Mouse (Mus musculus) ES-Bruce4 (cell line): ENCODE results near the gene Mxra8. TPM values are rescaled to one million over a fixed set of nuclear protein-coding genes. Genes with fewer than 3 reads are reported as not detected.
A peak's percentile ranks its signal among the peaks of the same experiment; 100 is the strongest.

Experiments
- H3K27ac ChIP-seq: 2 replicates; pipeline ENCODE4 v1.5.1; 2012; ENCODE audit warnings: low read length, inconsistent platforms; ENCODE audit not compliant: insufficient read depth
- H3K27me3 ChIP-seq: 2 replicates; pipeline ENCODE4 v1.6.1; 2012; ENCODE audit warnings: mild to moderate bottlenecking, low read length, inconsistent platforms; ENCODE audit not compliant: control insufficient read depth, poor library complexity, insufficient read depth, severe bottlenecking
- H3K36me3 ChIP-seq: 2 replicates; pipeline ENCODE4 v1.6.1; 2012; ENCODE audit warnings: inconsistent platforms, mild to moderate bottlenecking, low read length, moderate library complexity; ENCODE audit not compliant: control insufficient read depth, poor library complexity, insufficient read depth, severe bottlenecking
- H3K4me1 ChIP-seq: one replicate; pipeline ENCODE4 v1.8.1; 2011; ENCODE audit warnings: low read length; ENCODE audit not compliant: control insufficient read depth, insufficient read depth
- H3K4me3 ChIP-seq: 2 replicates; pipeline ENCODE4 v1.5.1; 2011; ENCODE audit warnings: low read depth, mild to moderate bottlenecking, low read length
- H3K9ac ChIP-seq: 2 replicates; pipeline ENCODE4 v1.6.1; 2012; ENCODE audit warnings: low read depth, mild to moderate bottlenecking, inconsistent platforms; ENCODE audit not compliant: poor library complexity, severe bottlenecking
- H3K9me3 ChIP-seq: replicated peaks from 2 replicates; pipeline ENCODE4 v1.6.1; 2012; ENCODE audit warnings: mild to moderate bottlenecking, low read length, inconsistent platforms; ENCODE audit not compliant: control insufficient read depth, poor library complexity, insufficient read depth, severe bottlenecking
- CTCF ChIP-seq: IDR thresholded peaks from one replicate; pipeline ENCODE4 v1.8.1; 2011; ENCODE audit warnings: low read depth, low read length
- EP300 ChIP-seq: IDR thresholded peaks from 2 replicates; pipeline ENCODE4 v1.6.1; 2011; ENCODE audit warnings: low read depth, low read length; ENCODE audit not compliant: insufficient read depth
- POLR2A ChIP-seq: IDR thresholded peaks from one replicate; pipeline ENCODE4 v1.8.1; 2011; ENCODE audit warnings: low read length; ENCODE audit not compliant: insufficient read depth
- polyA plus RNA-seq: library from polyadenylated mRNA; stranded (reverse); fragments of >200 nt; gene quantifications from 2 replicates; pipeline ENCODE4 v1.2.4, GENCODE M21; 2011; ENCODE audit warnings: low read depth; ENCODE audit not compliant: missing spikeins, insufficient read depth, insufficient read length

The Mxra8 gene
- polyA plus RNA-seq, 1 experiment = 21.1 TPM

DNA sequence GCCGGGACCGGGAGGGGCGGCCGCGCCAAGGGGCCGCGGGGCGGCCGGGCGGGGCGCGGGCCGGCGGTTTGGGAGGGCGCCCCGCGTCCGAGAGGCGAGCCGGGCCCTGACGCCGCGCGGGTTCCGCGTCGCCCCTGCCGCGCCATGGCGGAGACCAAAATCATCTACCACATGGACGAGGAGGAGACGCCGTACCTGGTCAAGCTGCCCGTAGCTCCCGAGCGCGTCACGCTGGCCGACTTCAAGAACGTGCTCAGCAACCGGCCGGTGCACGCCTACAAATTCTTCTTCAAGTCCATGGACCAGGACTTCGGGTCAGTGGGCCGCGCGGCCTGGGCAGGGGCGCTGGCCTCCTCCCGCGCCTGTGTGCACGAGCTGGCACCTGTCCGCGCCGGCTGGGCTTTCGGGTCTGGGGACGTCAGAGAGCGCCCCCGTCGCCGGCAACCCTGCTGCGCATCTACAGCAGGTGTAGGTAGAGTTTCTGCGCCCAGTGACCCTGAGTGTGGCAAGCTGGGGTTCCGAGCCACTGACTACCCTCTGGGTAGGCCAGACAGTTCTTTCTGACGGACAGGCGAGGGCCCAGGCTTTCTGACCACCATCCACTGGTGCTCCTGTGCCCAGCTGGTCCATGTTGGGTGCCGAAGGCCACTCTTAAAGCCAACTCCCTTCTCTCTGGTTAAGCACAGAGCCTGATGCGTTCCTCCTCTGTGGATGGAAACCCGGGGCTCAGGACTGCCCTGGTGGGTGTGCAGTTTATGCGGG lies 8.3 kb downstream of the Mxra8 start:
- no peaks in the 10 kb centered on the region for H3K9me3 ChIP-seq
- H3K9ac ChIP-seq = peak overlapping the region; percentile 84
- H3K27me3 ChIP-seq = no peaks in the 10 kb centered on the region
- H3K4me3 ChIP-seq = peak overlapping the region; percentile 67
- H3K27ac ChIP-seq = no peak overlapping the region
- no peaks in the 10 kb centered on the region for H3K4me1 ChIP-seq
- TF ChIP-seq CTCF (no peak), POLR2A (no peak), EP300 (no peak)
- no peaks in the 10 kb centered on the region for H3K36me3 ChIP-seq

DNA sequence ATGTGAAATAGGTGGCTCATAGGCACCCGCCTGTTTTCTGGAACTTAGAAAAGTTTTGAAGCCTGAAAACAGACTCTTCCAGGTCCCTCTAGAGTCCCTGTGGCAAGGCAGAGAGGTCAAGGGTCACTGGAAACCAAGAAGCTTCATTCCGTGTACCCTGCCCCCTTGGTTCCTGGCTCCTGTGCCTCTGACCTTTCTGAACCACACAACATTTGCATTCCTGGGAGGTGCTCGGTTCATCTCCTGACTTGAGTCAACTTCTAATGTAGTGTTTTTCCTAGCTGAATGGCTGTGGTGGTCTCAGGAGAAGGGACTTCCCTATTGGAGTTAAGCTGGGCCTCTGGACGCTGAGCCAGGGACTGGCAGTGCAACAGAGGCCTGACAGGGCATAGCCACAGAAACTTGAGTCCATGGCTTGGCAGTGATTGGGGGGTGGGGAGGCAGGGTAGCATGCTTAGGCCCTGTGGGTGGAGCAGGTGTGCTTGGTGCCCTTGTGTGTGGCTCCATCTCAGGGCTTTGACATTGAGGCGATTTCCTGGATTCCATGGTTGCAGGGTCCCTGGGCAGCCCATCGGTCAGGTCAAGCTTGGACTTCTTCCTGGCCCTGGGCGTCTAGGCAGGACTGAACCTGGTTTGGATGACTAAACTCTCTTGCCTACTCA lies 9.1 kb downstream of the Mxra8 start:
- peak overlapping the region; percentile 67; the same call in 1 of the 2 replicates for H3K4me3 ChIP-seq
- no peaks in the 10 kb centered on the region for H3K4me1 ChIP-seq
- no peaks in the 10 kb centered on the region for H3K27me3 ChIP-seq
- H3K27ac ChIP-seq = no peak overlapping the region
- H3K9ac ChIP-seq = peak overlapping the region; percentile 84
- H3K9me3 ChIP-seq = no peaks in the 10 kb centered on the region
- TF ChIP-seq POLR2A (no peak), CTCF (no peak), EP300 (no peak)
- H3K36me3 ChIP-seq = no peaks in the 10 kb centered on the region

DNA sequence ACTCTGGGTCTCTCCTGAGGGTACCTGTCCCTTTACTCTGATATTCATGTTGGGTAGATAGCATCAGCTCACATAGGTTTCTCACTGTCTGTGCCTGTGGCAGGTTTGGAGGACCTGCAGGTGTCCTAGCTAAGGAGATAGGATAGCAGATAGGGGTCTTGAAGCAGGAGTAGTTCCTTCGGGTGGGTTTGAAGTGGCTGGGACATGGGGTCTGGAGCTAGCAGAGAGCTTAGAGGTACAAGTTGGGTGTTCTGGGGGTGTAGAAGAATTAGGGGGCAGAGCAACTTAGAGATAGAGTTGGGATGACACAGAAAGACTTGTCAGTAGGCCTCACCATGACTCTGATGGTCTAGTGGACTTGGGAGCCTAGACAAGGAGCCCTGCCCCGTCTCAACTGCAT lies 9.9 kb downstream of the Mxra8 start:
- Histone ChIP-seq H3K4me3 (no peak overlapping the region), H3K9ac (no peak overlapping the region)
- TF ChIP-seq POLR2A (no peak), CTCF (no peak), EP300 (no peak)

DNA sequence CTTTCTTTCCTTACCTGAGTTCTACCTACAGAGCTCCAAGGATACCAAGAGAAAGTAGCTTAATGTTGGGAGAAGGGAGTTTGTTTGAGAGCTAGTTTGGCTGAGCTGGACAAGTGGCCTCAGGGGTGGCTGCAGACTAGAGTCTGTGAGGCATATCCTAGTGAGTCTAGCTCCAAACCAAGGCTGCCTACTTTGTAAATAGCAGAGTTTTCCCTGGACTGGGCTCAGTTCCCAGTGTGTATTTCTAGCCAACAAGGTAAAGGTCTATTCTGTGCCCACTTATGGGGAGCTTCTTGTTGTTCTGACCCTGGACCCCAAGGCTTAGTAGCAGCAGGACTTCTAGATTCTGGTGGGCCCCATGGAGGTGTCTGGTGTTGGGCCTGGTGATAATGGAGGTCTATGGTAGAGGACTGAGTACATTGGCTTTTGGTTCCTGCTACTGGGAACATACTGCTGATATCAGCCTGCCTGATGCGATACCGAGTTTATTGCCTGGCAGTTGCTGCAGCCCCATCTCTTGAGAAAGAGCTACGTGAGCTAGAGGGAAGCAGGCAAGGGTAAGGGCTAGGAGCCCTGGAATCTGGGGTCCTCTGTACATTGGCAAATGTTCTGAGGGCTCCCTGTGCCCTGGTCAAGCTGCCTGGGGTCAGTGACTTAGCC lies 10.4 kb downstream of the Mxra8 start:
- H3K9me3 ChIP-seq = no peaks in the 10 kb centered on the region
- TF ChIP-seq EP300 (no peak), POLR2A (no peak), CTCF (no peak)
- no peak overlapping the region for H3K9ac ChIP-seq
- no peaks in the 10 kb centered on the region for H3K27me3 ChIP-seq
- H3K36me3 ChIP-seq = no peaks in the 10 kb centered on the region
- no peak overlapping the region for H3K27ac ChIP-seq
- H3K4me1 ChIP-seq = no peaks in the 10 kb centered on the region
- no peak overlapping the region for H3K4me3 ChIP-seq

More for the DNA sequence above, 9.9 kb downstream of the Mxra8 start:
- Histone ChIP-seq H3K4me1 (no peaks in the 10 kb centered on the region), H3K9me3 (no peaks in the 10 kb centered on the region), H3K27me3 (no peaks in the 10 kb centered on the region), H3K27ac (no peak overlapping the region), H3K36me3 (no peaks in the 10 kb centered on the region)

DNA sequence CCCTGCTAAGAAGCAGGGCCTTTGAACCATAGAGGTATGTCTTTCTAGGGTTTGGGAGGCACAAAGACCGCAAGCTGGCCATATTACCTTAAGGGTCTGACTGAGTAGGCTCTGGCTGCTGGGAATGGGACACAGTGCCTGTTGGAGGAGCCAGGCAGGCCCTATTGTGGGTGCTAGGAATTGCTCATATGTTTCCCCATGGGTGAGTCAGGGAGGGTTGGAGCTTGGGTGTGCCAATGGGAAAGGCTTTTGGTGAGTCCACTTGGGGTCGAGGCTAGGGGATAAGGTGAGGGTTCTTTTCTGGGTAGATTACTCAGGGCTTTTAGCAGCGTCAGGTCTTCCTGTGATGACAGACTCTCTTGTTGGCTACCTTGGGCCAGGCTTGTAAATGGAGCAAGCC lies 11.9 kb downstream of the Mxra8 start:
- Histone ChIP-seq H3K4me3 (no peak overlapping the region), H3K36me3 (no peaks in the 10 kb centered on the region), H3K27ac (no peak overlapping the region), H3K9me3 (no peaks in the 10 kb centered on the region), H3K9ac (no peak overlapping the region), H3K4me1 (no peaks in the 10 kb centered on the region), H3K27me3 (no peaks in the 10 kb centered on the region)
- TF ChIP-seq CTCF = no peak
- no peak for TF ChIP-seq EP300
- TF ChIP-seq POLR2A = no peak
